Mouse (Mus musculus): ENCODE data around the gene Coa7. TPM values are rescaled to one million over a fixed set of nuclear protein-coding genes. Genes with fewer than 3 reads are reported as not detected.

The Coa7 gene
- polyA plus RNA-seq, 2 experiments, result 9.3 to 29.1 TPM

- no peak overlapping the region for H3K9ac ChIP-seq (replicated peaks)
- H3K36me3 ChIP-seq (replicated peaks; ENCODE audit: control insufficient read depth, insufficient read depth, low read depth), result no peaks in the 10 kb centered on the region
- 60% methylated on average over 6 of the region's 6 CpGs for WGBS (ENCODE audit: insufficient replicate concordance)
- H3K4me1 ChIP-seq (replicated peaks; ENCODE audit: control insufficient read depth in 2 of 2, insufficient read depth in 2 of 2, low read length in 1 of 2), result peaks cover 0 to 17% of the 10 kb centered on the region in 2 experiments; a peak in 2 of 4 replicates
- DNase-seq (ENCODE audit: low read depth in 3 of 3, low spot score in 3 of 3) (no peak), ATAC-seq (ENCODE audit: insufficient read depth) (no peak)
- H3K4me3 ChIP-seq (ENCODE audit: insufficient read depth in 1 of 2, low read depth in 2 of 2, low read length in 2 of 2), result no peak overlapping the region
- H3K27ac ChIP-seq, result no peak overlapping the region
- H3K27me3 ChIP-seq (ENCODE audit: control insufficient read depth, insufficient read depth, low read length), result no peaks in the 10 kb centered on the region
- peak; percentile 65 for TF ChIP-seq CTCF (IDR thresholded peaks at IDR 0.05; ENCODE audit: low read depth)
- TF ChIP-seq EP300 (IDR thresholded peaks at IDR 0.05; ENCODE audit: low read depth), result no peak
- no peak overlapping the region for H3K4me2 ChIP-seq (ENCODE audit: low read depth)
- H3K9me3 ChIP-seq (ENCODE audit: control insufficient read depth, low read length), result no peaks in the 10 kb centered on the region
Observed at GRCm38 (mm10) chr4:108319747-108320146, 8.2 kb upstream of the Coa7 start.

GRCm38 (mm10) chr4:108320627-108321380 lies 7.1 kb upstream of the Coa7 start:
- H3K36me3 ChIP-seq (replicated peaks; ENCODE audit: control insufficient read depth, insufficient read depth, low read depth), result no peaks in the 10 kb centered on the region
- H3K4me2 ChIP-seq (ENCODE audit: low read depth), result no peak overlapping the region
- ATAC-seq (ENCODE audit: insufficient read depth) (no peak), DNase-seq (ENCODE audit: low read depth in 3 of 3, low spot score in 3 of 3) (no peak)
- 63% methylated on average over 7 of the region's 7 CpGs for WGBS (ENCODE audit: insufficient replicate concordance)
- no peak for TF ChIP-seq CTCF (IDR thresholded peaks at IDR 0.05; ENCODE audit: low read depth)
- no peak for TF ChIP-seq EP300 (IDR thresholded peaks at IDR 0.05; ENCODE audit: low read depth)
- peaks cover 0 to 17% of the 10 kb centered on the region in 2 experiments; a peak in 2 of 4 replicates for H3K4me1 ChIP-seq (replicated peaks; ENCODE audit: control insufficient read depth in 2 of 2, insufficient read depth in 2 of 2, low read length in 1 of 2)
- no peak overlapping the region for H3K27ac ChIP-seq
- no peak overlapping the region for H3K4me3 ChIP-seq (ENCODE audit: insufficient read depth in 1 of 2, low read depth in 2 of 2, low read length in 2 of 2)
- no peaks in the 10 kb centered on the region for H3K27me3 ChIP-seq (ENCODE audit: control insufficient read depth, insufficient read depth, low read length)
- H3K9me3 ChIP-seq (ENCODE audit: control insufficient read depth, low read length), result no peaks in the 10 kb centered on the region
- no peak overlapping the region for H3K9ac ChIP-seq (replicated peaks)

- no peak for ATAC-seq (ENCODE audit: insufficient read depth)
- WGBS (ENCODE audit: insufficient replicate concordance), result 30% methylated on average over 5 of the region's 5 CpGs
- H3K4me1 ChIP-seq (replicated peaks; ENCODE audit: control insufficient read depth in 2 of 2, insufficient read depth in 2 of 2, low read length in 1 of 2), result peaks cover 3 to 15% of the 10 kb centered on the region in 2 experiments; a peak in 3 of 4 replicates
- no peaks in the 10 kb centered on the region for H3K27me3 ChIP-seq (ENCODE audit: control insufficient read depth, insufficient read depth, low read length)
- H3K9ac ChIP-seq (replicated peaks), result no peak overlapping the region
- no peak overlapping the region for H3K4me2 ChIP-seq (ENCODE audit: low read depth)
- DNase-seq (ENCODE audit: low read depth in 3 of 3, low spot score in 3 of 3), result no peak
- H3K27ac ChIP-seq, result no peak overlapping the region
- H3K4me3 ChIP-seq (ENCODE audit: insufficient read depth in 1 of 2, low read depth in 2 of 2, low read length in 2 of 2), result no peak overlapping the region
- no peaks in the 10 kb centered on the region for H3K9me3 ChIP-seq (ENCODE audit: control insufficient read depth, low read length)
- TF ChIP-seq EP300 (IDR thresholded peaks at IDR 0.05; ENCODE audit: low read depth), result no peak
- no peak for TF ChIP-seq CTCF (IDR thresholded peaks at IDR 0.05; ENCODE audit: low read depth)
- no peaks in the 10 kb centered on the region for H3K36me3 ChIP-seq (replicated peaks; ENCODE audit: control insufficient read depth, insufficient read depth, low read depth)
Observed at GRCm38 (mm10) chr4:108323588-108323987, 4.4 kb upstream of the Coa7 start.

- H3K27ac ChIP-seq, result no peak overlapping the region
- no peaks in the 10 kb centered on the region for H3K9me3 ChIP-seq (ENCODE audit: control insufficient read depth, low read length)
- TF ChIP-seq EP300 (IDR thresholded peaks at IDR 0.05; ENCODE audit: low read depth) (no peak), CTCF (IDR thresholded peaks at IDR 0.05; ENCODE audit: low read depth) (no peak)
- H3K4me1 ChIP-seq (replicated peaks; ENCODE audit: control insufficient read depth in 2 of 2, insufficient read depth in 2 of 2, low read length in 1 of 2), result peaks cover 3 to 11% of the 10 kb centered on the region in 2 experiments; a peak in 3 of 4 replicates
- no peaks in the 10 kb centered on the region; the same call in 1 of the 2 replicates for H3K36me3 ChIP-seq (replicated peaks; ENCODE audit: control insufficient read depth, insufficient read depth, low read depth)
- ATAC-seq (ENCODE audit: insufficient read depth) (no peak), DNase-seq (ENCODE audit: low read depth in 3 of 3, low spot score in 3 of 3) (no peak)
- H3K9ac ChIP-seq (replicated peaks), result no peak overlapping the region
- 35% methylated on average over 6 of the region's 6 CpGs for WGBS (ENCODE audit: insufficient replicate concordance)
- H3K4me3 ChIP-seq (ENCODE audit: insufficient read depth in 1 of 2, low read depth in 2 of 2, low read length in 2 of 2), result peak overlapping the region in 1 of 2 experiments; percentile 61; a peak in 2 of 4 replicates
- H3K27me3 ChIP-seq (ENCODE audit: control insufficient read depth, insufficient read depth, low read length), result no peaks in the 10 kb centered on the region
- H3K4me2 ChIP-seq (ENCODE audit: low read depth), result peak overlapping the region; percentile 81
Observed at GRCm38 (mm10) chr4:108327071-108327579, 815 bp upstream of the Coa7 start.

GRCm38 (mm10) chr4:108329840-108330239 lies 1.9 kb downstream of the Coa7 start:
- TF ChIP-seq CTCF (IDR thresholded peaks at IDR 0.05; ENCODE audit: low read depth), result no peak
- no peak for TF ChIP-seq EP300 (IDR thresholded peaks at IDR 0.05; ENCODE audit: low read depth)
- WGBS (ENCODE audit: insufficient replicate concordance), result 80% methylated on average over 6 of the region's 6 CpGs

More at GRCm38 (mm10) chr4:108329840-108330239, 1.9 kb downstream of the Coa7 start:
- Histone ChIP-seq H3K4me3 (ENCODE audit: insufficient read depth in 1 of 2, low read depth in 2 of 2, low read length in 2 of 2) (no peak overlapping the region), H3K27me3 (ENCODE audit: control insufficient read depth, insufficient read depth, low read length) (no peaks in the 10 kb centered on the region), H3K9me3 (ENCODE audit: control insufficient read depth, low read length) (no peaks in the 10 kb centered on the region), H3K27ac (no peak overlapping the region), H3K4me1 (replicated peaks; ENCODE audit: control insufficient read depth in 2 of 2, insufficient read depth in 2 of 2, low read length in 1 of 2) (peaks cover 3 to 11% of the 10 kb centered on the region in 2 experiments; a peak in 3 of 4 replicates), H3K36me3 (replicated peaks; ENCODE audit: control insufficient read depth, insufficient read depth, low read depth) (no peaks in the 10 kb centered on the region; the same call in 1 of the 2 replicates), H3K4me2 (ENCODE audit: low read depth) (no peak overlapping the region), H3K9ac (replicated peaks) (no peak overlapping the region)
- DNase-seq (ENCODE audit: low read depth in 3 of 3, low spot score in 3 of 3), result no peak
- ATAC-seq (ENCODE audit: insufficient read depth), result no peak
